Mouse (Mus musculus): ENCODE data around the gene Cdkn1a. TPM values are rescaled to one million over a fixed set of nuclear protein-coding genes. Genes with fewer than 3 reads are reported as not detected.
"Not testable (repeated sequence)": the region's sequence is repeated elsewhere in the genome, so short reads cannot be mapped to it uniquely, and the experiment has no call there.

The Cdkn1a gene
- polyA plus RNA-seq, 1 experiment from 2014 or later, result 38.5 TPM

GRCm38 (mm10) chr17:29098291-29098690 lies 7.5 kb downstream of the Cdkn1a start:
- H3K27ac ChIP-seq (replicated peaks), result no peak overlapping the region
- no peak overlapping the region for H3K4me2 ChIP-seq
- H3K4me1 ChIP-seq, result peaks cover 17% of the 10 kb centered on the region
- no peak overlapping the region for H3K9ac ChIP-seq
- H3K27me3 ChIP-seq (replicated peaks), result peaks cover 14% of the 10 kb centered on the region; the same call in 1 of the 2 replicates
- 91% methylated on average over 24 of the region's 24 CpGs for WGBS
- no peak overlapping the region for H3K4me3 ChIP-seq
- ATAC-seq (ENCODE audit: extremely low read depth, insufficient number of reproducible peaks, low FRiP score, low TSS enrichment), result no peak
- no peaks in the 10 kb centered on the region for H3K9me3 ChIP-seq
- H3K36me3 ChIP-seq, result peaks cover 20% of the 10 kb centered on the region

- ATAC-seq (ENCODE audit: extremely low read depth, insufficient number of reproducible peaks, low FRiP score, low TSS enrichment), result no peak
- Histone ChIP-seq H3K4me1 (peaks cover 13% of the 10 kb centered on the region), H3K9ac (no peak overlapping the region), H3K4me3 (no peak overlapping the region), H3K27ac (replicated peaks) (no peak overlapping the region), H3K27me3 (replicated peaks) (peaks cover 12% of the 10 kb centered on the region; the same call in 1 of the 2 replicates), H3K36me3 (peaks cover 20% of the 10 kb centered on the region), H3K4me2 (no peak overlapping the region), H3K9me3 (peaks cover 4% of the 10 kb centered on the region)
- WGBS, result 77% methylated on average over 8 of the region's 8 CpGs
Measured at GRCm38 (mm10) chr17:29099076-29099475, 8.3 kb downstream of the Cdkn1a start.

GRCm38 (mm10) chr17:29100627-29101026 lies 9.9 kb downstream of the Cdkn1a start:
- Histone ChIP-seq H3K4me3 (no peak overlapping the region), H3K36me3 (peaks cover 20% of the 10 kb centered on the region), H3K4me2 (no peak overlapping the region), H3K9me3 (peaks cover 10% of the 10 kb centered on the region), H3K4me1 (peaks cover 2% of the 10 kb centered on the region; the same call in 1 of the 2 replicates), H3K9ac (no peak overlapping the region), H3K27ac (replicated peaks) (no peak overlapping the region), H3K27me3 (replicated peaks) (peaks cover 6% of the 10 kb centered on the region; the same call in 1 of the 2 replicates)
- ATAC-seq (ENCODE audit: extremely low read depth, insufficient number of reproducible peaks, low FRiP score, low TSS enrichment), result no peak
- 86% methylated on average over 7 of the region's 7 CpGs for WGBS

DNA sequence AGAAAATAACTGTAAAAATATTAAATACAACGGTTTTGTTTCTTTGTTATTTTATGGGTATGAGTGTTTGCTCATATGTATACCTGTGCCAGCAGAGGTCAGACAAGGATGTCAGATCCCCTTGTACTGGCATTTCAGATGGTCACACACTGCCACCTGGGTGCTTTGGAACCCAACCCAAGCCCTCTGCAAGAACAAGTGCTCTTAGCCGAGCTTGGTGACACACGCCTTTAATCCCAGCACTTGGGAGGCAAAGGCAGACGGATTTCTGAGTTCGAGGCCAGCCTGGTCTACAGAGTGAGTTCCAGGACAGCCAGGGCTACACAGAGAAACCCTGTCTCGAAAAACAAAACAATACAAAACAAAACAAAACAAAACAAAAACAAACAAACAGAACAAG lies 19.6 kb downstream of the Cdkn1a start:
- not testable (repeated sequence) for H3K36me3 ChIP-seq; H3K4me1 ChIP-seq; H3K27ac ChIP-seq (replicated peaks); H3K27me3 ChIP-seq (replicated peaks); ATAC-seq (ENCODE audit: extremely low read depth, insufficient number of reproducible peaks, low FRiP score, low TSS enrichment); H3K9me3 ChIP-seq; H3K4me3 ChIP-seq; H3K4me2 ChIP-seq; H3K9ac ChIP-seq
- 71% methylated on average over 6 of the region's 6 CpGs for WGBS

GRCm38 (mm10) chr17:29111332-29111731 lies 20.6 kb downstream of the Cdkn1a start:
- Histone ChIP-seq H3K27ac (replicated peaks) (no peak overlapping the region), H3K9me3 (no peaks in the 10 kb centered on the region), H3K4me3 (no peak overlapping the region), H3K9ac (no peak overlapping the region), H3K36me3 (no peaks in the 10 kb centered on the region), H3K4me2 (no peak overlapping the region), H3K4me1 (no peaks in the 10 kb centered on the region), H3K27me3 (replicated peaks) (no peaks in the 10 kb centered on the region)
- ATAC-seq (ENCODE audit: extremely low read depth, insufficient number of reproducible peaks, low FRiP score, low TSS enrichment), result no peak
- WGBS, result 70% methylated on average over 5 of the region's 5 CpGs

- Histone ChIP-seq H3K4me2 (no peak within 1 kb of the TSS), H3K9ac (no peak within 1 kb of the TSS), H3K4me3 (no peak within 1 kb of the TSS), H3K36me3 (no peaks in the 10 kb centered on the region), H3K9me3 (no peaks in the 10 kb centered on the region), H3K4me1 (no peaks in the 10 kb centered on the region), H3K27ac (replicated peaks) (no peak within 1 kb of the TSS), H3K27me3 (replicated peaks) (0 out of 2 replicates have a peak, but pooled peaks cover 3% of the 10 kb centered on the region)
- WGBS, result 79% methylated on average over 13 of the region's 13 CpGs
- no peak for ATAC-seq (ENCODE audit: extremely low read depth, insufficient number of reproducible peaks, low FRiP score, low TSS enrichment)
Measured at GRCm38 (mm10) chr17:29113591-29114352, 23.0 kb downstream of the Cdkn1a start, which contains the start of gene Rab44. Rab44 (plus strand) TSS chr17:29114145.

GRCm38 (mm10) chr17:29116023-29116422 lies 25.2 kb downstream of the Cdkn1a start:
- H3K4me1 ChIP-seq, result no peaks in the 10 kb centered on the region
- H3K9me3 ChIP-seq, result no peaks in the 10 kb centered on the region
- no peak overlapping the region for H3K27ac ChIP-seq (replicated peaks)
- H3K4me2 ChIP-seq, result no peak overlapping the region
- no peak overlapping the region for H3K4me3 ChIP-seq
- WGBS, result 67% methylated on average over 12 of the region's 12 CpGs
- H3K36me3 ChIP-seq, result no peaks in the 10 kb centered on the region
- H3K27me3 ChIP-seq (replicated peaks), result 0 out of 2 replicates have a peak, but pooled peaks cover 3% of the 10 kb centered on the region
- no peak overlapping the region for H3K9ac ChIP-seq
- no peak for ATAC-seq (ENCODE audit: extremely low read depth, insufficient number of reproducible peaks, low FRiP score, low TSS enrichment)

GRCm38 (mm10) chr17:29117006-29117648 lies 26.4 kb downstream of the Cdkn1a start:
- no peaks in the 10 kb centered on the region for H3K9me3 ChIP-seq
- H3K4me1 ChIP-seq, result no peaks in the 10 kb centered on the region
- H3K27me3 ChIP-seq (replicated peaks), result 0 out of 2 replicates have a peak, but pooled peaks cover 3% of the 10 kb centered on the region
- H3K4me3 ChIP-seq, result no peak overlapping the region
- H3K9ac ChIP-seq, result no peak overlapping the region
- no peaks in the 10 kb centered on the region for H3K36me3 ChIP-seq
- H3K4me2 ChIP-seq, result no peak overlapping the region
- 65% methylated on average over 8 of the region's 8 CpGs for WGBS
- no peak for ATAC-seq (ENCODE audit: extremely low read depth, insufficient number of reproducible peaks, low FRiP score, low TSS enrichment)
- H3K27ac ChIP-seq (replicated peaks), result no peak overlapping the region

DNA sequence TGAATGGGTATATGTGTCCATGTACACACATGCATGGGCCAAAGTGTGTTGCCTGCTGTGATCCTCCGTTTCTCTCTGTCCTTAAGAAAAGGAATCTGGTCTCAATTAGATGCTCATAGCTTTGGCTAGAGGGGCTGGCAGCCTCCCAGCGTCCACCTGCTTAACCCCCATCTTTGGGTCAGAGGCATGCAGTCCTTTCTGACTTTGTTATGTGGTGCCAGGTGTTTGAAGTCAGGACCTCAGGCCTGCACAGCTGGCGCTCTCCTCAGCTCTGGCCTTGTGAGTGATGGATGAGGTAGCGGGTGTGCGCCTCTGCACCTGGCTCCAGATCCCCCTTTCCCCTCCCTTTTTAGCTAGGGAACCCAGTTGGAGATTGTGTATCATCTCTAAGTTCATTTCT lies 27.3 kb downstream of the Cdkn1a start:
- no peaks in the 10 kb centered on the region for H3K4me1 ChIP-seq
- H3K27me3 ChIP-seq (replicated peaks), result 0 out of 2 replicates have a peak, but pooled peaks cover 3% of the 10 kb centered on the region
- 61% methylated on average over 5 of the region's 5 CpGs for WGBS
- ATAC-seq (ENCODE audit: extremely low read depth, insufficient number of reproducible peaks, low FRiP score, low TSS enrichment), result no peak
- no peaks in the 10 kb centered on the region for H3K9me3 ChIP-seq
- no peak overlapping the region for H3K27ac ChIP-seq (replicated peaks)
- no peak overlapping the region for H3K9ac ChIP-seq
- no peak overlapping the region for H3K4me2 ChIP-seq
- H3K36me3 ChIP-seq, result no peaks in the 10 kb centered on the region
- H3K4me3 ChIP-seq, result no peak overlapping the region

- H3K9ac ChIP-seq, result no peak overlapping the region
- 48% methylated on average over 12 of the region's 12 CpGs for WGBS
- no peaks in the 10 kb centered on the region for H3K9me3 ChIP-seq
- ATAC-seq (ENCODE audit: extremely low read depth, insufficient number of reproducible peaks, low FRiP score, low TSS enrichment), result no peak
- H3K36me3 ChIP-seq, result no peaks in the 10 kb centered on the region
- no peak overlapping the region for H3K27ac ChIP-seq (replicated peaks)
- H3K4me3 ChIP-seq, result no peak overlapping the region
- no peak overlapping the region for H3K4me2 ChIP-seq
- peaks cover 7% of the 10 kb centered on the region; the same call in 1 of the 2 replicates for H3K4me1 ChIP-seq
- 0 out of 2 replicates have a peak, but pooled peaks cover 3% of the 10 kb centered on the region for H3K27me3 ChIP-seq (replicated peaks)
Measured at GRCm38 (mm10) chr17:29120666-29121065, 29.9 kb downstream of the Cdkn1a start.

- Histone ChIP-seq H3K27me3 (replicated peaks) (0 out of 2 replicates have a peak, but pooled peaks cover 3% of the 10 kb centered on the region), H3K4me1 (peaks cover 7% of the 10 kb centered on the region; the same call in 1 of the 2 replicates), H3K4me2 (no peak overlapping the region), H3K9me3 (no peaks in the 10 kb centered on the region), H3K36me3 (no peaks in the 10 kb centered on the region), H3K9ac (no peak overlapping the region), H3K4me3 (no peak overlapping the region), H3K27ac (replicated peaks) (no peak overlapping the region)
- ATAC-seq (ENCODE audit: extremely low read depth, insufficient number of reproducible peaks, low FRiP score, low TSS enrichment), result no peak
- 60% methylated on average over 6 of the region's 6 CpGs for WGBS
Measured at GRCm38 (mm10) chr17:29122817-29123216, 32.0 kb downstream of the Cdkn1a start.
